28 mouse cellular contexts compared by ENCODE assay signal in the genomic region with DNA sequence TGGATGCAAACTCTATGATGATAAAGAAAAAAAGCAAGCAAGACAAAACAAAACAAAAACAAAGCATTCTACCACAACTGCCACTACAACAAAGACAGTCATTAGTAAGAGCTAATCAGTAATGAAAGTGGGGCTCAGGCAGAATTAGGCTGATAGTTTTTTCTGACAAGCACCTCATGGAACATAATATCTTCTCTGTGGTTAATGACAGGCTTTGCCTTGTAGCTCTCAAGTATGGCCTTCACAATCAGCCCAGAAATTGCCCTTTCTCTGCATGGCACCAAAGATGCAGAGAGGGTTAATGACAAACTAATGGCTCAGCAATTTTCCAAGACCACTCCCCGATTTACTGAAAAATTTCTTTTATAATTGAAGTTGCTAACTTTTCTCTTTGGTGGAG.
"Had no signal": no experiment of that assay in that cellular context is flagged by ENCODE, and none has a peak within 500 bp of the region (broad histone marks: within the 10 kb centered on the region; RNA-seq: fewer than 3 reads in every experiment).

No protein-coding gene starts in this region.

- DNase-seq: gastrocnemius, postnatal 14 days; gastrocnemius, postnatal 36 days; heart, adult 11 months; heart, adult 2 months; heart, postnatal 14 days; heart, postnatal 36 days; kidney, adult 11 months; kidney, adult 2 months; kidney, adult 9 months; kidney, postnatal 10 days; kidney, postnatal 25 days; kidney, postnatal 4 days; liver; liver, embryonic 13.5 days; liver, postnatal 0 days had no signal

- H3K4me3 ChIP-seq: heart, adult 2 months; heart, embryonic 13.5 days; heart, embryonic 15.5 days; hindbrain, embryonic 13.5 days; hindbrain, embryonic 15.5 days; layer of hippocampus, adult 2 months; left cerebral cortex, adult 2 months; limb, embryonic 10.5 days; limb, embryonic 12.5 days; liver, embryonic 13.5 days; liver, embryonic 15.5 days had no signal

- H3K4me1 ChIP-seq: heart, embryonic 13.5 days; heart, embryonic 15.5 days; hindbrain, embryonic 13.5 days; hindbrain, embryonic 15.5 days; limb, embryonic 10.5 days; limb, embryonic 12.5 days; liver, embryonic 13.5 days; liver, embryonic 15.5 days had no signal

- H3K36me3 ChIP-seq: heart, embryonic 13.5 days; heart, embryonic 15.5 days; hindbrain, embryonic 13.5 days; hindbrain, embryonic 15.5 days; limb, embryonic 10.5 days; limb, embryonic 12.5 days; liver, embryonic 13.5 days; liver, embryonic 15.5 days had no signal

- H3K4me2 ChIP-seq: heart, embryonic 11.5 days; heart, embryonic 13.5 days; heart, embryonic 15.5 days; hindbrain, embryonic 13.5 days; hindbrain, embryonic 15.5 days; limb, embryonic 12.5 days; liver, embryonic 11.5 days; liver, embryonic 13.5 days; liver, embryonic 15.5 days had no signal

- H3K9me3 ChIP-seq: heart, embryonic 13.5 days; heart, embryonic 15.5 days; hindbrain, embryonic 13.5 days; hindbrain, embryonic 15.5 days; limb, embryonic 10.5 days; limb, embryonic 12.5 days; liver, embryonic 13.5 days; liver, embryonic 15.5 days had no signal

- ATAC-seq: hindbrain, postnatal 0 days; intestine, embryonic 16.5 days; liver, postnatal 0 days had no signal

- H3K27ac ChIP-seq: heart, adult 2 months; heart, embryonic 13.5 days; heart, embryonic 15.5 days; hindbrain, embryonic 13.5 days; hindbrain, embryonic 15.5 days; hindbrain, postnatal 0 days; layer of hippocampus, adult 2 months; left cerebral cortex, adult 2 months; limb, embryonic 10.5 days; limb, embryonic 12.5 days; liver, embryonic 13.5 days; liver, embryonic 15.5 days had no signal

- H3K27me3 ChIP-seq: heart, embryonic 13.5 days; heart, embryonic 15.5 days; hindbrain, embryonic 13.5 days; hindbrain, embryonic 15.5 days; limb, embryonic 12.5 days; liver, embryonic 13.5 days; liver, embryonic 15.5 days had no signal

- H3K9ac ChIP-seq: heart, embryonic 13.5 days; heart, embryonic 15.5 days; hindbrain, embryonic 13.5 days; hindbrain, embryonic 15.5 days; limb, embryonic 12.5 days; liver, embryonic 13.5 days; liver, embryonic 15.5 days; liver, postnatal 0 days had no signal
